Mouse (Mus musculus) liver, postnatal 0 days (tissue): ENCODE measurements around the gene Parp12.

Source experiments
- CTCF ChIP-seq: sonication (generic); IDR thresholded peaks from 2 replicates; pipeline ENCODE4 v1.5.1; 2016; ENCODE audit warnings: antibody characterized with exemption, low read depth
- EP300 ChIP-seq: IDR thresholded peaks from 2 replicates; pipeline ENCODE4 v1.6.1; 2016; ENCODE audit warnings: antibody characterized with exemption, low read depth, mild to moderate bottlenecking

- TF ChIP-seq CTCF (no peak), EP300 (no peak)
These were observed 43.8 kb upstream of the Parp12 start for GRCm38 (mm10) chr6:39161975-39162374.
